Mouse (Mus musculus) stomach, postnatal 0 days (tissue): ENCODE results near the gene Rbms3.

ENCODE experiments used
- CTCF ChIP-seq: IDR thresholded peaks from 2 replicates; pipeline ENCODE4 v1.5.1; 2016; ENCODE audit warnings: antibody characterized with exemption, low read depth, mild to moderate bottlenecking, moderate library complexity
- EP300 ChIP-seq: optimal IDR thresholded peaks from 2 replicates; pipeline ENCODE3; 2016; ENCODE audit warnings: antibody characterized with exemption

DNA sequence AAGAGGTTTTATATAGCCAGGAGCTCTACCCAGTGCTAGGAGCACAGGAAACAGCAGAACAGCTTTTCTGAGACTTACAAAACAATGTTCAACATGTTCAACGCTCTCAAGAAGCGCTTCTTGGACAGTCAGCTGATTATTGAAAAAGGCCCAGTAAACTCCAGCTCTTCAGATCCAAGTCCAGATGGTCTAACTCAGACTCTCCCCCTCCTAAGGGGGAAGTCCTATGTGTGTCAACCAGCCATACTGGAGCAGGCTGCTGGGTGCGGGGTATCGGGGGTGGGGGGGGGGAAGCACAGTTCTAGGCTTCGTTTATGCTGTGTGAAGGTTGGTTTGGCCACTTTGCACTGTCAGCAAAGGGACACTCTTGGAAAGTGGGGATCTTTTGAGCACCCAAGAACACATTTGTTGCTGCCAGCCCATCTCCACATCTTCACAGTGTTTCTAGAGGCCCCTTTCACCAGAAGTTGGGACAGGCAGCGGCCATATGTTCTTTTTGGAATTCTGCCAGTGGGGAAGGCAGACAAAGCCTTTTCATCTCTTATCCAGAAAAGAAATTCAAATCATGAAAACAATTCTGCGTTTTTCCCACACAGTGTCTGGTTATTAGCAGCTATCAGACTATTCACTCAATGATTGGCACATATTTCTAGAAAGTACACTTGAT lies 485.5 kb downstream of the Rbms3 start:
- TF ChIP-seq EP300 (no peak), CTCF (no peak)
